Mouse (Mus musculus) layer of hippocampus, adult 11-12 months (tissue): ENCODE measurements around the gene Dgkb.

Source experiments
- DNase-seq: peaks from one replicate; pipeline ENCODE4 v3.0.0; 2022; ENCODE audit warnings: low spot score

Gene Dgkb

GRCm38 (mm10) chr12:37996417-37996946 lies 179.0 kb downstream of the Dgkb start:
- no peak for DNase-seq

- DNase-seq = no peak
These were observed 200.1 kb downstream of the Dgkb start for GRCm38 (mm10) chr12:38017674-38018073.

GRCm38 (mm10) chr12:38047256-38047655 lies 229.7 kb downstream of the Dgkb start:
- DNase-seq = no peak

- DNase-seq = no peak
These were observed 270.7 kb downstream of the Dgkb start for GRCm38 (mm10) chr12:38088224-38088623.

GRCm38 (mm10) chr12:38111928-38112327 lies 294.4 kb downstream of the Dgkb start:
- no peak for DNase-seq

GRCm38 (mm10) chr12:38114990-38115615 lies 297.6 kb downstream of the Dgkb start:
- peak; percentile 18 for DNase-seq

GRCm38 (mm10) chr12:38123524-38123923 lies 306.0 kb downstream of the Dgkb start:
- DNase-seq = peak; percentile 24

- no peak for DNase-seq
These were observed 307.8 kb downstream of the Dgkb start for GRCm38 (mm10) chr12:38125297-38125696.

GRCm38 (mm10) chr12:38130209-38130915 lies 312.8 kb downstream of the Dgkb start:
- peak; percentile 61 for DNase-seq

GRCm38 (mm10) chr12:38136379-38136778 lies 318.9 kb downstream of the Dgkb start:
- DNase-seq = no peak

GRCm38 (mm10) chr12:38140039-38140438 lies 322.5 kb downstream of the Dgkb start:
- DNase-seq = no peak

GRCm38 (mm10) chr12:38232665-38233064 lies 415.1 kb downstream of the Dgkb start:
- no peak for DNase-seq

GRCm38 (mm10) chr12:38268856-38269255 lies 451.3 kb downstream of the Dgkb start:
- no peak for DNase-seq

- peak; percentile 35 for DNase-seq
These were observed 484.0 kb downstream of the Dgkb start for GRCm38 (mm10) chr12:38301497-38301896.

- DNase-seq = no peak
These were observed 486.3 kb downstream of the Dgkb start for GRCm38 (mm10) chr12:38303841-38304240.

GRCm38 (mm10) chr12:38304245-38304644 lies 486.7 kb downstream of the Dgkb start:
- DNase-seq = no peak

GRCm38 (mm10) chr12:38309885-38310284 lies 492.4 kb downstream of the Dgkb start:
- DNase-seq = no peak

- no peak for DNase-seq
These were observed 510.3 kb downstream of the Dgkb start for GRCm38 (mm10) chr12:38327729-38328271.

- DNase-seq = no peak
These were observed 511.3 kb downstream of the Dgkb start for GRCm38 (mm10) chr12:38328779-38329178.

- DNase-seq = peak; percentile 65
These were observed 525.1 kb downstream of the Dgkb start for GRCm38 (mm10) chr12:38342657-38343056.

- DNase-seq = no peak
These were observed 535.0 kb downstream of the Dgkb start for GRCm38 (mm10) chr12:38352481-38352880.

GRCm38 (mm10) chr12:38356386-38356785 lies 538.9 kb downstream of the Dgkb start:
- peak; percentile 45 for DNase-seq

GRCm38 (mm10) chr12:38361491-38361890 lies 544.0 kb downstream of the Dgkb start:
- no peak for DNase-seq
